ENCODE assay signal across 15 mouse cellular contexts in the genomic region with DNA sequence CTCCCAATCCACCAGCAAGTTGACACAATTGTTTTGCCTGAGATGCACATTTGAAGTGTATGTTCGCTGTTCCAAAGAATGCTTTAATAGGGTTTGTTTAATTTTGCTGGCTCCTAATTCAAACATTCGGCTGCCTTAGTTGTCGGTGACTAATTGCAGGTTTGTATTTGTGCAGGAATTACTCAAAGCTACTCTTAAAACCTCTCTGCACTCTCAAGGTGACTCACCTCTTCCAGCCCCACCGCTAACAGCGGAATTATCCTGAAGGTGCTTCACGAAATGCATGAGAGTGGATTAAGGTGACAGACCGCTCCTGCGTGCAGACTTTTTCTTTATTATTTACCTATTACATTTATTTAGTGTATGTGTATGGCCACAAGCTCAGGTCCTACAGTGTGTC. TPM values are rescaled to one million over a fixed set of nuclear protein-coding genes. Genes with fewer than 3 reads are reported as not detected.
"Had no signal": no experiment of that assay in that cellular context is flagged by ENCODE, and none has a peak within 500 bp of the region (broad histone marks: within the 10 kb centered on the region; RNA-seq: fewer than 3 reads in every experiment).

No protein-coding gene starts in this region.

- H3K27ac ChIP-seq: layer of hippocampus, adult 2 months; limb, embryonic 13.5 days; liver, embryonic 14.5 days; midbrain, embryonic 13.5 days; neural tube, embryonic 15.5 days had no signal

- H3K9ac ChIP-seq: limb, embryonic 13.5 days; liver, embryonic 14.5 days; lung, embryonic 14.5 days; midbrain, embryonic 13.5 days; neural tube, embryonic 15.5 days had no signal

- H3K9me3 ChIP-seq: limb, embryonic 13.5 days; midbrain, embryonic 13.5 days; neural tube, embryonic 15.5 days had no signal

- H3K4me2 ChIP-seq: limb, embryonic 13.5 days; lung, embryonic 14.5 days; midbrain, embryonic 13.5 days; neural tube, embryonic 15.5 days had no signal

- ATAC-seq: inflammation-experienced regulatory T-cells, adult 6 months; intestine, postnatal 0 days; midbrain, embryonic 13.5 days had no signal

- H3K4me3 ChIP-seq: layer of hippocampus, adult 2 months; limb, embryonic 13.5 days; midbrain, embryonic 13.5 days; neural tube, embryonic 15.5 days had no signal

- H3K27me3 ChIP-seq: midbrain, embryonic 13.5 days; neural tube, embryonic 15.5 days had no signal

- H3K36me3 ChIP-seq: limb, embryonic 13.5 days; midbrain, embryonic 13.5 days; neural tube, embryonic 15.5 days had no signal

- DNase-seq: kidney, adult 9 months; left cerebral cortex, postnatal 4 days; right cerebral cortex, adult 18-20 months; thymus, postnatal 36 days had no signal

RNA-seq across cellular contexts. Expression of gene Glrp1, which starts 2.0 kb away (rescaled TPM):
- total RNA-seq: layer of hippocampus, adult 2 months; layer of hippocampus, postnatal 10 days; left cerebral cortex, postnatal 4 days; midbrain, postnatal 0 days had no signal
- polyA plus RNA-seq: inflammation-experienced regulatory T-cells, adult 6 months; intestine, postnatal 0 days; limb, embryonic 13.5 days; midbrain, embryonic 13.5 days; neural tube, embryonic 11.5 days; neural tube, embryonic 15.5 days had no signal
